Mouse (Mus musculus) embryonic facial prominence, embryonic 11.5 days (tissue): ENCODE measurements around the gene Hdac10. TPM values are rescaled to one million over a fixed set of nuclear protein-coding genes. Genes with fewer than 3 reads are reported as not detected.
A peak's percentile ranks its signal among the peaks of the same experiment; 100 is the strongest.

Experiments used
- ATAC-seq: fragments of 200-750 bp; cut with Nextera tagmentation; replicated peaks from 2 replicates; pipeline ENCODE4 v1.8.0; 2017; ENCODE audit warnings: low read depth; ENCODE audit not compliant: insufficient number of reproducible peaks, low FRiP score, low TSS enrichment
- DNase-seq: peaks from one replicate; pipeline ENCODE4 v3.0.0-alpha.2; 2015; ENCODE audit warnings: low spot score
- H3K27ac ChIP-seq: fragments of 300-500 bp; sonication (generic); replicated peaks from 2 replicates; pipeline ENCODE4 v1.5.1; 2014; ENCODE audit warnings: mild to moderate bottlenecking, low read depth, low read length, control low read depth
- H3K27me3 ChIP-seq: fragments of 300-500 bp; sonication (generic); 2 replicates; pipeline ENCODE4 v1.6.1; 2014; ENCODE audit warnings: mild to moderate bottlenecking, low read length, moderate library complexity, mixed read lengths; ENCODE audit not compliant: control insufficient read depth, insufficient read depth
- H3K36me3 ChIP-seq: fragments of 300-500 bp; sonication (generic); replicated peaks from 2 replicates; pipeline ENCODE4 v1.6.1; 2014; ENCODE audit warnings: low read depth, mild to moderate bottlenecking, low read length, moderate library complexity, mixed read lengths; ENCODE audit not compliant: control insufficient read depth, insufficient read depth
- H3K4me1 ChIP-seq: fragments of 300-500 bp; sonication (generic); 2 replicates; pipeline ENCODE4 v1.6.1; 2014; ENCODE audit warnings: low read length, mixed read lengths; ENCODE audit not compliant: control insufficient read depth, insufficient read depth
- H3K4me2 ChIP-seq: fragments of 300-500 bp; sonication (generic); 2 replicates; pipeline ENCODE4 v1.6.1; 2014; ENCODE audit warnings: low read depth, mild to moderate bottlenecking, control low read depth, low read length, moderate library complexity
- H3K4me3 ChIP-seq: fragments of 300-500 bp; sonication (generic); 2 replicates; pipeline ENCODE4 v1.5.1; 2014; ENCODE audit warnings: low read depth, low read length, control low read depth
- H3K9ac ChIP-seq: fragments of 300-500 bp; sonication (generic); replicated peaks from 2 replicates; pipeline ENCODE4 v1.6.1; 2014; ENCODE audit warnings: mild to moderate bottlenecking, control low read depth, low read length
- H3K9me3 ChIP-seq: fragments of 300-500 bp; sonication (generic); replicated peaks from 2 replicates; pipeline ENCODE4 v1.6.1; 2016; ENCODE audit warnings: mild to moderate bottlenecking, low read length, inconsistent platforms, mixed read lengths; ENCODE audit not compliant: control insufficient read depth
- WGBS: fragments of 180-500 bp; shearing (Covaris S2); extraction: QIAGEN DNeasy Blood & Tissue Kit; methylation state at CpG from one replicate; pipeline ENCODE4 v1.1.7; 2014; 5-methylcytosine and 5-hydroxymethylcytosine counted together
- polyA plus RNA-seq: library from polyadenylated mRNA; unstranded; fragments of >200 nt; fragmentation: Nextera tagmentation; extraction: Ambion mirVana; gene quantifications from 2 replicates; pipeline ENCODE4 v1.2.1, GENCODE M21; 2014

Hdac10 gene
- polyA plus RNA-seq, 1 experiment from 2014 or later: 10.3 TPM

DNA sequence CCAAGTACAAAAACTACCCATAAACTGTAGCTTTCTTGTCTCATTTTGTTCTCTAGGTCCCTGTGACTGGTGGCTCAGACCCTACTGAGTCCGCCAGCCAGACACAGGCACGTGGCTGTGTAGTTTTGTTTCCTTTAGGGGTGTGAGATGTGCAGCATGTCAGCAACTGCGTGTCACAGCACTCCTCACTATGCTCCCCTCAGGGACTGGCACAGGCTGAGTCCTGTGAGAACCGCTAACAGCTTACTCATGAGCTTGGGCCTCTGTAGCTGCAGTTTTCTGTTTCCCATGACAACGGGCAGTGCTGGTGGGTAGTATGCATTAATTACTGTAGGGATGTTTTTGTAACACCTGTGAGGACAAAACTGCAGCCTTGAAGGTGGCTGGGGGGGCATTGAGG, 36.3 kb downstream of the Hdac10 start:
- H3K4me3 ChIP-seq: no peak overlapping the region
- ATAC-seq (no peak), DNase-seq (no peak)
- H3K9ac ChIP-seq: no peak overlapping the region
- H3K4me1 ChIP-seq: no peaks in the 10 kb centered on the region
- no peaks in the 10 kb centered on the region for H3K27me3 ChIP-seq
- H3K27ac ChIP-seq: no peak overlapping the region
- H3K4me2 ChIP-seq: no peak overlapping the region
- 84% methylated on average over 5 of the region's 5 CpGs for WGBS
- H3K9me3 ChIP-seq: no peaks in the 10 kb centered on the region
- peaks cover 6% of the 10 kb centered on the region for H3K36me3 ChIP-seq

DNA sequence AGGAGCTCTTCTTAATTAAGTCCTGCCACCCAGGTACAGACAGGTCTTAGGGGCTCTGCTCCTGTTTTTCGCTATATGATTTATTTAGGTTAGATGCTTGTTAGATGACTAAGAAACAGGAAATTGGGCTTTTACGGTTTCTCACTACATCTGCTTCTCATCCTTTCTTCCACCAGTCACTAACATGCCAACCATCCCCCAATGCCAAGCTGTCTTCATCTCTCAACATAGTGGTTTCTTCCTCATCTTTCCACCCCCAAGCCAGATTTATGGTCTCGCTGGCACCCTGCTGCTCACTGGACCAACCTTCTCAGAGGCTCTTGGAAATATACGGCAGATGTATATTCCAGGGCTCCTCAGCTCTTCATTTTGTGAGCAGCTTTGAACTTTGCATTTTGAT, 37.8 kb downstream of the Hdac10 start:
- no peaks in the 10 kb centered on the region for H3K27me3 ChIP-seq
- H3K4me1 ChIP-seq: no peaks in the 10 kb centered on the region
- ATAC-seq (no peak), DNase-seq (no peak)
- no peaks in the 10 kb centered on the region for H3K9me3 ChIP-seq
- H3K27ac ChIP-seq: no peak overlapping the region
- 83% methylated on average over 4 of the region's 4 CpGs for WGBS
- no peak overlapping the region for H3K4me3 ChIP-seq
- H3K9ac ChIP-seq: no peak overlapping the region
- H3K4me2 ChIP-seq: no peak overlapping the region
- H3K36me3 ChIP-seq: peaks cover 6% of the 10 kb centered on the region

DNA sequence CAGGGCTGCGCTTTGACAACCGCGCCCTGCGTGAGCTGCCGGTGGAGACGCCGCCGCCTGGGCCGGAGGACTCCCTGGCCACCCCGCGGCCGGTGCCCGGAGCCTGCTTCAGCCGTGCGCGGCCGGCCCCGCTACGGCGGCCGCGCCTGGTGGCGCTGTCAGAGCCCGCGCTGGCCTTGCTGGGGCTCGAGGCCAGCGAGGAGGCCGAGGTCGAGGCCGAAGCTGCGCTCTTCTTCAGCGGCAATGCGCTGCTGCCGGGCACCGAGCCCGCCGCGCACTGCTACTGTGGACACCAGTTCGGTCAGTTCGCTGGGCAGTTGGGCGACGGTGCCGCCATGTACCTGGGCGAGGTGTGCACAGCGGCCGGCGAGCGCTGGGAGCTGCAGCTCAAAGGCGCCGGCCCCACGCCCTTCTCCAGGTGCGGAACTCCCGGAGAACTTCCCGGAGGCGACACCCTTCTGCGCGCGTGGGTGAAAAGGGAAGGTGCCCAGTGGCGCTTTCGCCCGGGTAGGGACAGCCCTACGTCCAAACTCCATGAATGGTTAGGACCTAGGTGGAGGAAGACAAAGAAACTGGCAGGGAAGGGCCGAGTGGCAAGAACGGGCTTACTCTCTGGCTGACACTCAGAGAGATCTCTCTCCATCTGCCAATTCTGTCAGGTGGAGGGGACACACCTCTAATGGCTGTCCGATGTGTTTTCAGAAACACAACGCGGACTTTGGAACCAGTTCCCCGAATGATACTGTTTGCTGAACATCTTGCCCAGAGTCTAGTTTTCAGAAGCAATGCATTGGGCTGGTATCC, 39.0 kb downstream of the Hdac10 start:
- WGBS: 3% methylated on average over 68 of the region's 68 CpGs

DNA sequence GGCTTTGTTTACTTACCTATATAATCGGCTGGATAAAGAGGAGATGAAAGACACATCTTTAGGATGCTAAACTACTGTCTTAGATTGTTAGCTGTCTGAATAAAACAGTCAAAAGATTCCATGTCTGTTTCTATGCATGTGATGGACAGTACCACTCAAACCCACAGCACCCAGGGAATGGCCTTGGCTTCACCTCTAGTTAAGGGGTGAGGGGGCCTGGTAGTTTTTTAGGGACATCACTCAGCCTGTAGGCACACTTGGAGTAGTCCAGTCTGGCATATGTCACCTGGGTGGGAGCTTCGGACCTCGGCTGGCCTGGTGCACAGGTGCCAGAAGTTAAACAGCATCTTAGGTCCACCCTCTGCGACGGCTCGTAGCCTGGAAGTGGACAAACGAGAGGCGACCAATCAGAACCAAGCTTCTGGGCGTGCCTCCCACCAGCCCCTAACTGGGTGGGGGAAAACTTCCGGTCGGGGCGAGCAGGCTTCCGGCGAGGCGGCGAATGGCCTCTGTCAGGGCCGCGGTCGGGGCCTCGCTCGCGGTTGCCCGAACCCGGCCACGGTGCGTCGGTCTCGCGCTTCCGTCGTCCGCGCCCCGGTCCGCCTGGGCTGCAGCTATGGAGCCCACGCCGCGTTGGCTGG, 39.8 kb downstream of the Hdac10 start, which contains the start of gene Selenoo:
Gene Selenoo, plus strand, starts transcription at position 478 of the 641 bp plus-strand sequence.
- DNase-seq (peak; percentile 94), ATAC-seq (peak; percentile 91)
- WGBS: 2% methylated on average over 38 of the region's 38 CpGs
- no peaks in the 10 kb centered on the region for H3K27me3 ChIP-seq
- H3K4me3 ChIP-seq: peak within 1 kb of the TSS; percentile 99
- peak within 1 kb of the TSS; percentile 98 for H3K4me2 ChIP-seq
- peak within 1 kb of the TSS; percentile 93 for H3K9ac ChIP-seq
- peak within 1 kb of the TSS; percentile 52; the same call in 1 of the 2 replicates for H3K27ac ChIP-seq
- no peaks in the 10 kb centered on the region for H3K4me1 ChIP-seq
- H3K9me3 ChIP-seq: no peaks in the 10 kb centered on the region
- H3K36me3 ChIP-seq: peaks cover 4% of the 10 kb centered on the region

More for the DNA sequence above, 39.0 kb downstream of the Hdac10 start:
- DNase-seq (no peak), ATAC-seq (no peak)
- Histone ChIP-seq H3K4me3 (peak overlapping the region; percentile 99), H3K27ac (peak overlapping the region; percentile 52; the same call in 1 of the 2 replicates), H3K9me3 (no peaks in the 10 kb centered on the region), H3K9ac (peak overlapping the region; percentile 93), H3K27me3 (no peaks in the 10 kb centered on the region), H3K4me1 (no peaks in the 10 kb centered on the region), H3K4me2 (peak overlapping the region; percentile 98), H3K36me3 (peaks cover 4% of the 10 kb centered on the region)

DNA sequence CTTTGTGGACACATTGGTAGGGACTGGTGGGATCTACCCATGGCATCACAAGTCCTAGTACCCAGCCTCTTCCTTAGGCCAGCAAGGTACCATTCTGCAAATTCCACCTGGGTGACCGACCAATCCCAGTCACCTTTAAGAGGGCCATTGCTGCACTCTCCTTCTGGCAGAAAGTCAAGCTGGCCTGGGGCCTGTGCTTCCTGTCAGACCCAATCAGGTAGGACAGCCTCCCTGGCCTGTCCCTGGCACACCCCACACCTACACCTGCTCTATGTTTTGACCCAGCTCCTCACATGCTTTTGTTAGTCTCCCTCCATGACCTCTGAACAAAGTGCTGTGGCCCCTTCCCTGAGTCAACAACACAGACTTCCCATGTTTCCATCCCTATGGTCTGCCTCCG, 43.7 kb downstream of the Hdac10 start:
- DNase-seq (no peak), ATAC-seq (no peak)
- Histone ChIP-seq H3K4me3 (no peak overlapping the region), H3K9me3 (no peaks in the 10 kb centered on the region), H3K36me3 (peaks cover 4% of the 10 kb centered on the region), H3K9ac (no peak overlapping the region), H3K4me1 (no peaks in the 10 kb centered on the region), H3K4me2 (no peak overlapping the region), H3K27ac (no peak overlapping the region), H3K27me3 (no peaks in the 10 kb centered on the region)
- 89% methylated on average over 2 of the region's 2 CpGs for WGBS

DNA sequence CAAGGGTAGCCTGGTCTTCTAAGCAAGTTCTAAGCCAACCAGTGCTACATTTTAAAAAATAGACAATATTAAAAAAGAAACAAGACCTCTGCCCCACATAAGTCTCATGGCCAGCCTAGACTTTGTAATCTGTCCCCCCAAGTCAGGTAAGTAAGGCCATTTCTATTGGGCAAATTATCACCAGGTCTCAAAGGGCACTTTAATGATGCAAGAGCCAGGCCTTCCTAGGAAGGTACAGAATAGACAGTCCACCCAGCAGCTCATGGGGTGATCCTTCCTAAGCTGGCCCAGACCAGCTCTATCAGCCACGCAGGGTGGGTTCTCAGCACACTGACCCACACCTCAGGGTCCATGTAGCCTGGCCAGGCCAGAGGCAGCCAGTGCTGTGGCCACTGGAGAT, 44.6 kb downstream of the Hdac10 start:
- Histone ChIP-seq H3K9me3 (no peaks in the 10 kb centered on the region), H3K4me1 (no peaks in the 10 kb centered on the region), H3K4me3 (no peak overlapping the region), H3K36me3 (peaks cover 4% of the 10 kb centered on the region), H3K27ac (no peak overlapping the region), H3K4me2 (no peak overlapping the region), H3K27me3 (no peaks in the 10 kb centered on the region), H3K9ac (no peak overlapping the region)
- ATAC-seq (no peak), DNase-seq (no peak)
- 89% methylated on average over 1 of the region's 1 CpGs for WGBS

DNA sequence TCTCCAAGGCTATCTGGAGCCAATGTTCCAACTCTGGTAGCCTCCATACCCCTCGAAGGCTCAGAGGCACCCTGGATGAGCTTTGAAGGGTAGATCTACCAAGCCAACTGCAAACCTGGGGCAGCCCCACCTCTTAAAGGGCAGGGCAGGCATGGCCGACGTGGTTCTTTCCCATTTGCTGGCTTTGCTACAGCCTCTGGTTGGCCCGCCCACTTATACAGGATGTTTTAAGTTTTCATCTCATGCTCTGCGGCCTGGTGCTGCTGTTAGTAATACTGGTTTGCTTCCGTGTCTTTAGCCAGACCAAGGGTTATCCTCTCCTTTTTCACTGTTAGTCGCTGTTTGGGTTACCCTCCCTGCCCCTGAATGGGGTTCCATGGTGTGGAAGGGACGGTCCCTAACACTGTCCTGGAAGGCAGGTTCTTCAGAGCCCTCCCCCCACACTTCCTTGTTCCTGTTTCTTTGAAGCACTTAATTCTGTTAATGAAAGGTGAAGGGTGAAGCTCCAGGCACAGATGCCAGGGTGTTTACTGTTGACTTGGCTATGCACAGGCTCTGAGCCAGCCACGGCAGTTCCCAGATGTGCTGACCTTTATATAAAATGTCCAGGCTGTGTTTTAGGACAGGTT, 50.2 kb downstream of the Hdac10 start:
- H3K36me3 ChIP-seq: no peaks in the 10 kb centered on the region
- no peaks in the 10 kb centered on the region for H3K9me3 ChIP-seq
- no peak overlapping the region for H3K4me3 ChIP-seq
- H3K27me3 ChIP-seq: no peaks in the 10 kb centered on the region
- H3K4me2 ChIP-seq: no peak overlapping the region
- no peak overlapping the region for H3K27ac ChIP-seq
- no peak overlapping the region for H3K9ac ChIP-seq
- 61% methylated on average over 9 of the region's 9 CpGs for WGBS
- DNase-seq: no peak
- peaks cover 7% of the 10 kb centered on the region for H3K4me1 ChIP-seq
- ATAC-seq: no peak
